Mouse (Mus musculus): Measurements from ENCODE around the gene Tshr. TPM values are rescaled to one million over a fixed set of nuclear protein-coding genes. Genes with fewer than 3 reads are reported as not detected.
A peak's percentile ranks its signal among the peaks of the same experiment; 100 is the strongest.
"Not testable (repeated sequence)": the region's sequence is repeated elsewhere in the genome, so short reads cannot be mapped to it uniquely, and the experiment has no call there.

Gene Tshr
- polyA plus RNA-seq (2016; fragmentation: Nextera tagmentation; extraction: Ambion mirVana) = 0.07 and 0.36 TPM in 2 replicates

GRCm38 (mm10) chr12:91384281-91385017 lies at the start of gene Tshr, which contains the start of gene Cep128:
Gene Tshr, plus strand, starts transcription at chr12:91384563.
Gene Cep128, minus strand, starts transcription at chr12:91384409.
- Histone ChIP-seq H3K4me3 (peak within 1 kb of the TSS; percentile 78), H3K9me3 (no peaks in the 10 kb centered on the region), H3K4me1 (0 out of 2 replicates have a peak, but pooled peaks cover 3% of the 10 kb centered on the region), H3K27me3 (ENCODE audit: insufficient read depth, poor library complexity, severe bottlenecking) (no peaks in the 10 kb centered on the region), H3K36me3 (no peaks in the 10 kb centered on the region), H3K27ac (peak within 1 kb of the TSS; percentile 81)
- 1% methylated on average over 27 of the region's 27 CpGs for WGBS
- DNase-seq (ENCODE audit: low spot score) = peak; percentile 99

GRCm38 (mm10) chr12:91338656-91339055 lies 45.7 kb upstream of the Tshr start:
- not testable (repeated sequence) for H3K27me3 ChIP-seq (ENCODE audit: insufficient read depth, poor library complexity, severe bottlenecking); DNase-seq (ENCODE audit: low spot score); H3K9me3 ChIP-seq; H3K27ac ChIP-seq; H3K36me3 ChIP-seq; H3K4me1 ChIP-seq; H3K4me3 ChIP-seq
- WGBS = 95% methylated on average over 13 of the region's 13 CpGs

GRCm38 (mm10) chr12:91353783-91354182 lies 30.6 kb upstream of the Tshr start:
- H3K36me3 ChIP-seq = no peaks in the 10 kb centered on the region
- H3K9me3 ChIP-seq = no peaks in the 10 kb centered on the region
- no peak overlapping the region for H3K4me3 ChIP-seq
- DNase-seq (ENCODE audit: low spot score) = no peak
- WGBS = 87% methylated on average over 8 of the region's 8 CpGs
- no peaks in the 10 kb centered on the region for H3K4me1 ChIP-seq
- no peaks in the 10 kb centered on the region for H3K27me3 ChIP-seq (ENCODE audit: insufficient read depth, poor library complexity, severe bottlenecking)
- no peak overlapping the region for H3K27ac ChIP-seq

- Histone ChIP-seq H3K9me3 (0 out of 2 replicates have a peak, but pooled peaks cover 3% of the 10 kb centered on the region), H3K36me3 (peaks cover 6% of the 10 kb centered on the region; the same call in 1 of the 2 replicates), H3K27me3 (ENCODE audit: insufficient read depth, poor library complexity, severe bottlenecking) (no peaks in the 10 kb centered on the region), H3K4me1 (no peaks in the 10 kb centered on the region), H3K27ac (no peak overlapping the region), H3K4me3 (no peak overlapping the region)
- DNase-seq (ENCODE audit: low spot score) = no peak
- 87% methylated on average over 3 of the region's 3 CpGs for WGBS
These were observed 15.2 kb upstream of the Tshr start for GRCm38 (mm10) chr12:91369173-91369572.

- DNase-seq (ENCODE audit: low spot score) = peak; percentile 79
- H3K9me3 ChIP-seq = no peaks in the 10 kb centered on the region
- no peaks in the 10 kb centered on the region for H3K36me3 ChIP-seq
- 0 out of 2 replicates have a peak, but pooled peaks cover 3% of the 10 kb centered on the region for H3K4me1 ChIP-seq
- WGBS = 6% methylated on average over 22 of the region's 22 CpGs
- H3K4me3 ChIP-seq = peak overlapping the region; percentile 78
- H3K27ac ChIP-seq = peak overlapping the region; percentile 74
- no peaks in the 10 kb centered on the region for H3K27me3 ChIP-seq (ENCODE audit: insufficient read depth, poor library complexity, severe bottlenecking)
These were observed 673 bp upstream of the Tshr start for GRCm38 (mm10) chr12:91383516-91384264.

- under 1% methylated on average over 38 of the region's 38 CpGs for WGBS
These were observed 16.1 kb downstream of the Tshr start for GRCm38 (mm10) chr12:91400232-91401048.

GRCm38 (mm10) chr12:91401049-91401352 lies 16.6 kb downstream of the Tshr start:
- H3K36me3 ChIP-seq = no peaks in the 10 kb centered on the region
- peaks cover 5% of the 10 kb centered on the region; the same call in 1 of the 2 replicates for H3K4me1 ChIP-seq
- H3K27me3 ChIP-seq (ENCODE audit: insufficient read depth, poor library complexity, severe bottlenecking) = peaks cover 28% of the 10 kb centered on the region
- H3K27ac ChIP-seq = peak overlapping the region; percentile 56; the same call in 1 of the 2 replicates
- peak overlapping the region; percentile 63 for H3K4me3 ChIP-seq
- no peaks in the 10 kb centered on the region for H3K9me3 ChIP-seq
- DNase-seq (ENCODE audit: low spot score) = no peak
- WGBS = 5% methylated on average over 12 of the region's 12 CpGs

More at GRCm38 (mm10) chr12:91400232-91401048, 16.1 kb downstream of the Tshr start:
- Histone ChIP-seq H3K27ac (peak overlapping the region; percentile 56), H3K9me3 (no peaks in the 10 kb centered on the region), H3K4me3 (peak overlapping the region; percentile 63), H3K4me1 (peaks cover 5% of the 10 kb centered on the region; the same call in 1 of the 2 replicates), H3K36me3 (no peaks in the 10 kb centered on the region), H3K27me3 (ENCODE audit: insufficient read depth, poor library complexity, severe bottlenecking) (peaks cover 28% of the 10 kb centered on the region)
- DNase-seq (ENCODE audit: low spot score) = peak; percentile 92

GRCm38 (mm10) chr12:91410306-91410705 lies 25.9 kb downstream of the Tshr start:
- DNase-seq (ENCODE audit: low spot score) = no peak
- Histone ChIP-seq H3K9me3 (no peaks in the 10 kb centered on the region), H3K4me3 (no peak overlapping the region), H3K27ac (no peak overlapping the region), H3K4me1 (no peaks in the 10 kb centered on the region), H3K27me3 (ENCODE audit: insufficient read depth, poor library complexity, severe bottlenecking) (no peaks in the 10 kb centered on the region), H3K36me3 (no peaks in the 10 kb centered on the region)
- 76% methylated on average over 4 of the region's 4 CpGs for WGBS

- Histone ChIP-seq H3K4me3 (no peak overlapping the region), H3K4me1 (no peaks in the 10 kb centered on the region), H3K27ac (no peak overlapping the region), H3K9me3 (no peaks in the 10 kb centered on the region), H3K36me3 (no peaks in the 10 kb centered on the region), H3K27me3 (ENCODE audit: insufficient read depth, poor library complexity, severe bottlenecking) (no peaks in the 10 kb centered on the region)
- DNase-seq (ENCODE audit: low spot score) = no peak
- WGBS = 69% methylated on average over 7 of the region's 7 CpGs
These were observed 28.3 kb downstream of the Tshr start for GRCm38 (mm10) chr12:91412461-91413182.

- Histone ChIP-seq H3K4me3 (no peak overlapping the region), H3K27ac (no peak overlapping the region), H3K9me3 (no peaks in the 10 kb centered on the region), H3K27me3 (ENCODE audit: insufficient read depth, poor library complexity, severe bottlenecking) (no peaks in the 10 kb centered on the region), H3K36me3 (no peaks in the 10 kb centered on the region), H3K4me1 (no peaks in the 10 kb centered on the region)
- no peak for DNase-seq (ENCODE audit: low spot score)
- WGBS = 68% methylated on average over 6 of the region's 6 CpGs
These were observed 30.7 kb downstream of the Tshr start for GRCm38 (mm10) chr12:91415112-91415511.

GRCm38 (mm10) chr12:91416828-91417227 lies 32.5 kb downstream of the Tshr start:
- peak; percentile 58 for DNase-seq (ENCODE audit: low spot score)
- Histone ChIP-seq H3K27ac (no peak overlapping the region), H3K4me3 (no peak overlapping the region), H3K9me3 (no peaks in the 10 kb centered on the region), H3K27me3 (ENCODE audit: insufficient read depth, poor library complexity, severe bottlenecking) (no peaks in the 10 kb centered on the region), H3K4me1 (0 out of 2 replicates have a peak, but pooled peaks cover under 1% of the 10 kb centered on the region), H3K36me3 (no peaks in the 10 kb centered on the region)
- WGBS = 91% methylated on average over 7 of the region's 7 CpGs

GRCm38 (mm10) chr12:91418791-91419190 lies 34.4 kb downstream of the Tshr start:
- no peaks in the 10 kb centered on the region for H3K27me3 ChIP-seq (ENCODE audit: insufficient read depth, poor library complexity, severe bottlenecking)
- no peaks in the 10 kb centered on the region for H3K9me3 ChIP-seq
- peak; percentile 77 for DNase-seq (ENCODE audit: low spot score)
- WGBS = 44% methylated on average over 7 of the region's 7 CpGs
- H3K36me3 ChIP-seq = no peaks in the 10 kb centered on the region
- no peak overlapping the region for H3K4me3 ChIP-seq
- 0 out of 2 replicates have a peak, but pooled peaks cover 5% of the 10 kb centered on the region for H3K4me1 ChIP-seq
- no peak overlapping the region for H3K27ac ChIP-seq
